In genomic region chr7:51862097-51862492, GRCm38 (mm10) we compare ENCODE assay signal across 8 mouse cellular contexts. TPM values are rescaled to one million over a fixed set of nuclear protein-coding genes. Genes with fewer than 3 reads are reported as not detected.
DNase-seq lines count a peak whose midpoint lies in the region; ATAC-seq and TF ChIP-seq lines count a peak whose summit lies in the region.

Fancf (minus strand) TSS chr7:51862267.

- H3K36me3 ChIP-seq in G1E (replicated peaks): peaks cover 46% of the 10 kb centered on the region
- H3K36me3 ChIP-seq in forebrain, embryonic 16.5 days (ENCODE audit: control insufficient read depth, insufficient read depth): no peaks in the 10 kb centered on the region
- peaks cover 9% of the 10 kb centered on the region; the same call in 1 of the 2 replicates for H3K36me3 ChIP-seq in lung, embryonic 14.5 days (ENCODE audit: insufficient read depth)
- no peaks in the 10 kb centered on the region for H3K36me3 ChIP-seq in thymus, adult 2 months (ENCODE audit: control insufficient read depth, insufficient read depth, low read length)

- under 1% methylated on average over 43 of the region's 43 CpGs for WGBS in forebrain, embryonic 16.5 days
- WGBS in lung, embryonic 14.5 days: under 1% methylated on average over 43 of the region's 43 CpGs
- WGBS in olfactory bulb, adult 2 months: 2% methylated on average over 43 of the region's 43 CpGs
- under 1% methylated on average over 43 of the region's 43 CpGs for WGBS in thymus, adult 2 months

- H3K4me2 ChIP-seq in forebrain, embryonic 16.5 days (ENCODE audit: low read length): peak within 1 kb of the TSS; percentile 90
- peak within 1 kb of the TSS; percentile 65 for H3K4me2 ChIP-seq in lung, embryonic 14.5 days

- H3K4me3 ChIP-seq in G1E (ENCODE audit: low read depth, low read length): peak within 1 kb of the TSS; percentile 88
- peak within 1 kb of the TSS; percentile 73 for H3K4me3 ChIP-seq in forebrain, embryonic 16.5 days (replicated peaks; ENCODE audit: low read length)
- peak within 1 kb of the TSS; percentile 65 for H3K4me3 ChIP-seq in layer of hippocampus, adult 2 months
- peak within 1 kb of the TSS; percentile 71 for H3K4me3 ChIP-seq in lung, embryonic 14.5 days (ENCODE audit: low read depth, low read length)
- H3K4me3 ChIP-seq in olfactory bulb, adult 2 months (ENCODE audit: insufficient read depth, low read depth, low read length): peak within 1 kb of the TSS; percentile 84
- H3K4me3 ChIP-seq in thymus, adult 2 months (ENCODE audit: control insufficient read depth, insufficient read depth, low read length): peak within 1 kb of the TSS; percentile 86

- H3K4me1 ChIP-seq in G1E (ENCODE audit: insufficient read depth, low read depth, low read length): peaks cover 55% of the 10 kb centered on the region
- peaks cover 14% of the 10 kb centered on the region for H3K4me1 ChIP-seq in forebrain, embryonic 16.5 days (replicated peaks; ENCODE audit: control insufficient read depth, insufficient read depth, low read length)
- peaks cover 3% of the 10 kb centered on the region; the same call in 1 of the 2 replicates for H3K4me1 ChIP-seq in lung, embryonic 14.5 days (ENCODE audit: insufficient read depth)
- H3K4me1 ChIP-seq in olfactory bulb, adult 2 months (ENCODE audit: control insufficient read depth, insufficient read depth, low read length): peaks cover 5% of the 10 kb centered on the region
- H3K4me1 ChIP-seq in thymus, adult 2 months (replicated peaks; ENCODE audit: control insufficient read depth, insufficient read depth, low read length): peaks cover 5% of the 10 kb centered on the region

- no peaks in the 10 kb centered on the region for H3K9me3 ChIP-seq in G1E (replicated peaks)
- no peaks in the 10 kb centered on the region for H3K9me3 ChIP-seq in forebrain, embryonic 16.5 days (ENCODE audit: control insufficient read depth, low read length)
- no peaks in the 10 kb centered on the region for H3K9me3 ChIP-seq in lung, embryonic 14.5 days (ENCODE audit: low read depth, low read length)

- H3K27me3 ChIP-seq in G1E (ENCODE audit: insufficient read depth, low read length): no peaks in the 10 kb centered on the region
- H3K27me3 ChIP-seq in forebrain, embryonic 16.5 days (replicated peaks; ENCODE audit: control insufficient read depth, insufficient read depth, low read length): no peaks in the 10 kb centered on the region
- no peaks in the 10 kb centered on the region for H3K27me3 ChIP-seq in lung, embryonic 14.5 days (ENCODE audit: insufficient read depth, low read length)
- no peaks in the 10 kb centered on the region for H3K27me3 ChIP-seq in thymus, adult 2 months (ENCODE audit: control insufficient read depth, insufficient read depth, low read length)

- peak; percentile 99 for ATAC-seq in G1E (ENCODE audit: extremely low read depth, insufficient number of reproducible peaks, low FRiP score, poor library complexity, severe bottlenecking)
- ATAC-seq in forebrain, embryonic 16.5 days: peak; percentile 99
- ATAC-seq in lung, embryonic 14.5 days (ENCODE audit: insufficient read depth): peak; percentile 99

- peak within 1 kb of the TSS; percentile 93 for H3K9ac ChIP-seq in forebrain, embryonic 16.5 days (replicated peaks; ENCODE audit: low read depth, low read length)
- peak within 1 kb of the TSS; percentile 84 for H3K9ac ChIP-seq in lung, embryonic 14.5 days

- peak; percentile 93 for DNase-seq in G1E (ENCODE audit: low spot score)
- peak; percentile 96 to 99 for DNase-seq in cerebellum, adult 18-20 months
- DNase-seq in heart, postnatal 36 days: peak; percentile 99 to 100
- peak; percentile 96 to 99 for DNase-seq in layer of hippocampus, adult 2 months (ENCODE audit: low spot score in 2 of 2)
- peak; percentile 98 for DNase-seq in lung, embryonic 14.5 days
- peak; percentile 98 for DNase-seq in thymus, adult 2 months

- peak; percentile 36 for TF ChIP-seq POLR2A in olfactory bulb, adult 2 months (IDR thresholded peaks at IDR 0.05; ENCODE audit: insufficient read depth, low read depth, low read length)
- TF ChIP-seq POLR2A in thymus, adult 2 months (IDR thresholded peaks at IDR 0.05; ENCODE audit: control insufficient read depth, extremely low read depth, insufficient read depth, low read length, poor library complexity): peak; percentile 18; the same call in 1 of the 2 replicates

- H3K27ac ChIP-seq in forebrain, embryonic 16.5 days (ENCODE audit: low read length): peak within 1 kb of the TSS; percentile 97
- peak within 1 kb of the TSS; percentile 98 for H3K27ac ChIP-seq in layer of hippocampus, adult 2 months
- H3K27ac ChIP-seq in lung, embryonic 14.5 days (ENCODE audit: low read depth): peak within 1 kb of the TSS; percentile 98
- H3K27ac ChIP-seq in olfactory bulb, adult 2 months (ENCODE audit: insufficient read depth, low read depth, low read length): peak within 1 kb of the TSS; percentile 83
- H3K27ac ChIP-seq in thymus, adult 2 months (ENCODE audit: control insufficient read depth, insufficient read depth, low read length): peak within 1 kb of the TSS; percentile 82

- intact Hi-C loops in heart, postnatal 36 days (cut with DNase I): loop anchor here (2.0 to 5.0 kb wide), 2 partner anchors 17 to 110 kb away; no protein-coding TSS in a partner anchor

- TF ChIP-seq CTCF in G1E (IDR thresholded peaks at IDR 0.05; ENCODE audit: low read depth, low read length): no peak
- 0 out of 2 replicates have a peak, but pooled peaks have one; percentile 3 for TF ChIP-seq CTCF in layer of hippocampus, adult 2 months (conservative IDR thresholded peaks at IDR 0.05)
- TF ChIP-seq CTCF in lung, embryonic 14.5 days (IDR thresholded peaks at IDR 0.05; ENCODE audit: low read depth): no peak
- TF ChIP-seq CTCF in olfactory bulb, adult 2 months (IDR thresholded peaks at IDR 0.05; ENCODE audit: insufficient read depth, low read depth, low read length): no peak
- TF ChIP-seq CTCF in thymus, adult 2 months (IDR thresholded peaks at IDR 0.05; ENCODE audit: borderline replicate concordance, control insufficient read depth, extremely low read depth, insufficient read depth, low read length, poor library complexity): no peak; the same call in 1 of the 2 replicates

RNA-seq across cellular contexts. Expression of gene Fancf, which starts in this region (rescaled TPM):
- total RNA-seq in G1E (2014; fragmentation: Nextera tagmentation): 13.9 and 20.4 TPM in 2 replicates
- 18.3 and 24.3 TPM in 2 replicates for total RNA-seq in G1E (2017)
- 12.6 and 13.9 TPM in 2 replicates for polyA plus RNA-seq in G1E (2012)
- polyA plus RNA-seq in forebrain, embryonic 16.5 days (2015; fragmentation: Nextera tagmentation; extraction: Ambion mirVana): 8.5 and 9.4 TPM in 2 replicates
- total RNA-seq in heart, postnatal 36 days (2021): 1 to 10 TPM; 1.9 to 2.3 TPM
- 1 to 10 TPM; 4.7 to 5.0 TPM for total RNA-seq in layer of hippocampus, adult 2 months (2021)
- polyA plus RNA-seq in lung, embryonic 14.5 days (2014; fragmentation: Nextera tagmentation; extraction: Ambion mirVana): 12.0 and 15.6 TPM in 2 replicates
- polyA plus RNA-seq in olfactory bulb, adult 2 months (2012; ENCODE audit: insufficient read depth, insufficient read length, low replicate concordance, missing spikeins): not detected in 2 replicates
- 15.7 and 21.6 TPM in 2 replicates for polyA plus RNA-seq in thymus, adult 2 months (2012; rRNA removed)

Comparison
In these comparisons a context has a peak if more than half of its experiments do, and no peak if none do; other contexts are left out.
1. Peak in every context shown above with its lines: DNase-seq, ATAC-seq, H3K4me3 ChIP-seq and H3K27ac ChIP-seq.